Mouse (Mus musculus): ENCODE data around the gene Plac1. TPM values are rescaled to one million over a fixed set of nuclear protein-coding genes. Genes with fewer than 3 reads are reported as not detected.
"Not testable (repeated sequence)": the region's sequence is repeated elsewhere in the genome, so short reads cannot be mapped to it uniquely, and the experiment has no call there.

The Plac1 gene
- polyA plus RNA-seq, 1 experiment from 2014 or later = 2.9 TPM

DNA sequence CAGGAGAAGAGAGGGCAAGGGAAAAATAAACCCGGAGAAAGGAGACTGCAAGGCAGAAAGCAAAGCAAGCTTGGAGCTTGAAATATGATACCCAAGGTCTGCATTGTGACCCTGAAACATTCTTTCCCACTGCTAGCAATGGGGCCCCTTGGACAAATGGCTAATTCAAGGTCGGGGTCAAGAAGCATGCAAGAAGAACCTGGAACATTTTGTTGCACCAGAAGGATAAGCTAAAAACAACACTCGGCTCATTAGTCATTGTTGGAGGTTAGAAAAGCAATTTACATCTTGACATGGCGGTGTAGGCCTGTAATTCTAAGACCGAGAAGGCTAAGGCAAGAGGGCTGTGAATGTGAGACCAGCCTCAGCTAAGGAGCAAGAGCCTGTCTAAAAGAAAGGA is 200.3 kb downstream of the Plac1 start:
- Histone ChIP-seq H3K4me3 (replicated peaks; ENCODE audit: low read depth, low read length) (no peak overlapping the region), H3K36me3 (ENCODE audit: insufficient read depth, low read length) (no peaks in the 10 kb centered on the region), H3K4me2 (ENCODE audit: low read length) (no peak overlapping the region), H3K27me3 (ENCODE audit: insufficient read depth, low read length) (no peaks in the 10 kb centered on the region), H3K4me1 (replicated peaks; ENCODE audit: insufficient read depth, low read length) (no peaks in the 10 kb centered on the region), H3K9me3 (replicated peaks; ENCODE audit: low read length) (no peaks in the 10 kb centered on the region), H3K9ac (ENCODE audit: low read depth, low read length) (no peak overlapping the region), H3K27ac (peak overlapping the region; percentile 57)
- 37% methylated on average over 5 of the region's 5 CpGs for WGBS
- ATAC-seq (replicated peaks; ENCODE audit: low FRiP score, low read depth) = peak; percentile 59; the same call in 1 of the 2 replicates
- DNase-seq (ENCODE audit: low spot score) = peak; percentile 85
- no peak for TF ChIP-seq CTCF (IDR thresholded peaks at IDR 0.05; ENCODE audit: low read depth)

DNA sequence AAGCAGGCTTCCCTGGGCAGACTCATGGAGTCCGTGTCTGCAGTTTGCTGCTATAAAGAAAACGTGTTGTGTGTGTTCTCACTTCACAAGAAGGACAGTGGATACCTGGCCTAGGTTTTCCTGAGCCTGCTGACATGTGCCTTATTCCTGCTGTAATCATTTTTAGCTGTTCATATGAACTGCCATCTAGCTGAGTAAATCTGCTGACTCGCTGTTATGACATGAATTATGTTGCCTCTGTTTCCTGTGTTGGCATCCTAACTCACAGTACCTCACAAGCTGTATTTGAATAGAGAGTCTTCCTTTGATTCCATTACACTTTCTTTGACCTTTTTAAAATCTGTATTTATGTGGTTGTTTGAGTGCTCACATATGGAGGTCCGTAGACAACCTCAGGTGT is 201.7 kb downstream of the Plac1 start:
- no peak overlapping the region for H3K4me2 ChIP-seq (ENCODE audit: low read length)
- H3K4me1 ChIP-seq (replicated peaks; ENCODE audit: insufficient read depth, low read length) = no peaks in the 10 kb centered on the region
- DNase-seq (ENCODE audit: low spot score) = no peak
- H3K36me3 ChIP-seq (ENCODE audit: insufficient read depth, low read length) = no peaks in the 10 kb centered on the region
- no peak for TF ChIP-seq CTCF (IDR thresholded peaks at IDR 0.05; ENCODE audit: low read depth)
- no peaks in the 10 kb centered on the region for H3K27me3 ChIP-seq (ENCODE audit: insufficient read depth, low read length)
- H3K9me3 ChIP-seq (replicated peaks; ENCODE audit: low read length) = no peaks in the 10 kb centered on the region
- H3K9ac ChIP-seq (ENCODE audit: low read depth, low read length) = no peak overlapping the region
- no peak overlapping the region for H3K4me3 ChIP-seq (replicated peaks; ENCODE audit: low read depth, low read length)
- ATAC-seq (replicated peaks; ENCODE audit: low FRiP score, low read depth) = no peak
- H3K27ac ChIP-seq = no peak overlapping the region
- WGBS = 76% methylated on average over 4 of the region's 4 CpGs

DNA sequence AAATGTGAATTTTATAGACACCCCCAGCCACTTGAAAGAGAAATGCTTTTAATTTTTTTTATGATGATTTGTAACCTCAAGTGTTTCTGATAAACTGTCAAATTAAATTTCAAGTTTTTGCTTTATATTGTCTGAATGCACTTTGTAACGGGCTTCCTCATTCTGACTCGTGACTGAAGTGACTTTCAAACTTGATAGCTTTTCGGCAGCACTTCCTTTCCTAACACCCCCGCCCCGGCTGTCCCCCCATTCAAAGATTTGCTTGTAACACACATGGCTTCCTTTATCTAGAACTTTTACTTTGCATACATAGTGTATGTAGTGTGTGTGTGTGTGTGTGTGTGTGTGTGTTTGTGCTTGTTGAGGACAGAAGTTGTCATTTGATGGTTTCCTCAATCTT is 210.4 kb downstream of the Plac1 start:
- no peak for ATAC-seq (replicated peaks; ENCODE audit: low FRiP score, low read depth)
- 69% methylated on average over 5 of the region's 5 CpGs for WGBS
- no peak overlapping the region for H3K4me2 ChIP-seq (ENCODE audit: low read length)

GRCm38 (mm10) chrX:53025471-53026223 is 214.3 kb downstream of the Plac1 start:
- H3K9me3 ChIP-seq (replicated peaks; ENCODE audit: low read length) = no peaks in the 10 kb centered on the region
- H3K27ac ChIP-seq = no peak overlapping the region
- H3K27me3 ChIP-seq (ENCODE audit: insufficient read depth, low read length) = no peaks in the 10 kb centered on the region
- no peaks in the 10 kb centered on the region for H3K4me1 ChIP-seq (replicated peaks; ENCODE audit: insufficient read depth, low read length)
- H3K4me3 ChIP-seq (replicated peaks; ENCODE audit: low read depth, low read length) = no peak overlapping the region
- H3K4me2 ChIP-seq (ENCODE audit: low read length) = no peak overlapping the region
- no peaks in the 10 kb centered on the region for H3K36me3 ChIP-seq (ENCODE audit: insufficient read depth, low read length)
- no peak overlapping the region for H3K9ac ChIP-seq (ENCODE audit: low read depth, low read length)
- 41% methylated on average over 11 of the region's 11 CpGs for WGBS
- DNase-seq (ENCODE audit: low spot score) (peak; percentile 36), ATAC-seq (replicated peaks; ENCODE audit: low FRiP score, low read depth) (no peak)
- peak; percentile 64 for TF ChIP-seq CTCF (IDR thresholded peaks at IDR 0.05; ENCODE audit: low read depth)

More for the DNA sequence above, 210.4 kb downstream of the Plac1 start:
- Histone ChIP-seq H3K4me1 (replicated peaks; ENCODE audit: insufficient read depth, low read length) (no peaks in the 10 kb centered on the region), H3K27me3 (ENCODE audit: insufficient read depth, low read length) (no peaks in the 10 kb centered on the region), H3K9me3 (replicated peaks; ENCODE audit: low read length) (no peaks in the 10 kb centered on the region), H3K9ac (ENCODE audit: low read depth, low read length) (no peak overlapping the region), H3K27ac (no peak overlapping the region), H3K4me3 (replicated peaks; ENCODE audit: low read depth, low read length) (no peak overlapping the region), H3K36me3 (ENCODE audit: insufficient read depth, low read length) (no peaks in the 10 kb centered on the region)
- DNase-seq (ENCODE audit: low spot score) = no peak
- TF ChIP-seq CTCF (IDR thresholded peaks at IDR 0.05; ENCODE audit: low read depth) = no peak

DNA sequence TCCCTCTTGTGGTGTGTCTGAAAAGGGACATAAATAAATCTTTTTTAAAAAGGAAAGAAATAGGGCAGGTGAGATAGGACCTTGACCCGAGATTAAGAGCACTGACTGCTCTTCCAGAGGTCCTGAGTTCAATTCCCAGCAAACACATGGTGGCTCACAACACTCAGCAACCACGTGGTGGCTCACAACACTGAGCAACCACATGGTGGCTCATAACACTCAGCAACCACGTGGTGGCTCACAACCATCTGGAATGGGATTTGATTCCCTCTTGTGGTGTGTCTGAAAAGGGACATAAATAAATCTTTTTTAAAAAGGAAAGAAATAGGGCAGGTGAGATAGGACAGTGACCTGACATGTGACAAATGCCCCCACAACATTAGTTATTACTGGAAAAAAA is 215.6 kb downstream of the Plac1 start:
- H3K9ac ChIP-seq (ENCODE audit: low read depth, low read length); H3K4me3 ChIP-seq (replicated peaks; ENCODE audit: low read depth, low read length); H3K36me3 ChIP-seq (ENCODE audit: insufficient read depth, low read length); H3K4me1 ChIP-seq (replicated peaks; ENCODE audit: insufficient read depth, low read length); H3K9me3 ChIP-seq (replicated peaks; ENCODE audit: low read length); H3K27ac ChIP-seq; H3K4me2 ChIP-seq (ENCODE audit: low read length); H3K27me3 ChIP-seq (ENCODE audit: insufficient read depth, low read length): not testable (repeated sequence)
- ATAC-seq (replicated peaks; ENCODE audit: low FRiP score, low read depth) = peak; percentile 40; the same call in 1 of the 2 replicates
- WGBS = 15% methylated on average over 3 of the region's 3 CpGs
- peak; percentile 66 for TF ChIP-seq CTCF (IDR thresholded peaks at IDR 0.05; ENCODE audit: low read depth)
- peak; percentile 35 for DNase-seq (ENCODE audit: low spot score)

- ATAC-seq (replicated peaks; ENCODE audit: low FRiP score, low read depth) (no peak), DNase-seq (ENCODE audit: low spot score) (no peak)
- no peak overlapping the region for H3K27ac ChIP-seq
- H3K27me3 ChIP-seq (ENCODE audit: insufficient read depth, low read length) = no peaks in the 10 kb centered on the region
- no peak overlapping the region for H3K4me2 ChIP-seq (ENCODE audit: low read length)
- no peak for TF ChIP-seq CTCF (IDR thresholded peaks at IDR 0.05; ENCODE audit: low read depth)
- no peak overlapping the region for H3K9ac ChIP-seq (ENCODE audit: low read depth, low read length)
- H3K36me3 ChIP-seq (ENCODE audit: insufficient read depth, low read length) = no peaks in the 10 kb centered on the region
- 88% methylated on average over 2 of the region's 2 CpGs for WGBS
- no peaks in the 10 kb centered on the region for H3K4me1 ChIP-seq (replicated peaks; ENCODE audit: insufficient read depth, low read length)
- H3K9me3 ChIP-seq (replicated peaks; ENCODE audit: low read length) = no peaks in the 10 kb centered on the region
- H3K4me3 ChIP-seq (replicated peaks; ENCODE audit: low read depth, low read length) = no peak overlapping the region
These were observed 216.9 kb downstream of the Plac1 start for GRCm38 (mm10) chrX:53023021-53023420.

MicroRNAs within 50 kb of the gene (microRNA counts, 519-probe panel; counts per million panel counts)
- microRNA mmu-miR-322 = 7,147 counts per million, percentile 95 among the panel's probes with 10 or more counts
- microRNA mmu-miR-351 = 4,147 counts per million, percentile 76 among the panel's probes with 10 or more counts
- 330 counts per million, percentile 68 among the panel's probes with 10 or more counts for microRNA mmu-miR-450a-3p
- microRNA mmu-miR-450a-5p = 5,818 counts per million, percentile 89 among the panel's probes with 10 or more counts
- microRNA mmu-miR-450b-3p = 330 counts per million, percentile 68 among the panel's probes with 10 or more counts
- 330 counts per million, percentile 68 among the panel's probes with 10 or more counts for microRNA mmu-miR-450b-5p
- microRNA mmu-miR-503 = 4,818 counts per million, percentile 81 among the panel's probes with 10 or more counts
- 330 counts per million, percentile 68 among the panel's probes with 10 or more counts for microRNA mmu-miR-542-3p
- microRNA mmu-miR-542-5p = 3,443 counts per million, percentile 72 among the panel's probes with 10 or more counts

Small RNA genes within 50 kb of the gene (microRNA-seq; reads per million reads assigned to microRNA genes)
- gene Mir322 (51,520 reads per million, percentile 99 among the genes with 10 or more reads in this experiment), gene Mir351 (3,196 reads per million, percentile 88 among the genes with 10 or more reads in this experiment), gene Mir450-1 (17.2 reads per million, percentile 31 among the genes with 10 or more reads in this experiment), gene Mir450-2 (13.0 reads per million, percentile 26 among the genes with 10 or more reads in this experiment), gene Mir450b (194 reads per million, percentile 59 among the genes with 10 or more reads in this experiment), gene Mir503 (920 reads per million, percentile 77 among the genes with 10 or more reads in this experiment), gene Mir542 (844 reads per million, percentile 77 among the genes with 10 or more reads in this experiment)

Other genes starting within 250 kb of the Plac1 start
- 5.3 TPM in 2 replicates for gene Fam122b, start 29.7 kb upstream of the Plac1 start, polyA plus RNA-seq (2015; fragmentation: Nextera tagmentation; extraction: Ambion mirVana)
- not detected in 2 replicates for gene Fam122c, start 33.3 kb upstream of the Plac1 start, polyA plus RNA-seq (2015; fragmentation: Nextera tagmentation; extraction: Ambion mirVana)
- gene Mospd1, start 130.4 kb upstream of the Plac1 start, polyA plus RNA-seq (2015; fragmentation: Nextera tagmentation; extraction: Ambion mirVana) = 46.8 and 47.5 TPM in 2 replicates
- gene Etd, start 194.8 kb upstream of the Plac1 start, polyA plus RNA-seq (2015; fragmentation: Nextera tagmentation; extraction: Ambion mirVana) = not detected in 2 replicates

Measured in kidney, postnatal 0 days (tissue).